Mouse (Mus musculus) adrenal gland, postnatal 4 days (tissue): ENCODE results near the gene Spg7. TPM values are rescaled to one million over a fixed set of nuclear protein-coding genes. Genes with fewer than 3 reads are reported as not detected.

Experiments
- DNase-seq, 2 experiments: peaks; one replicate each; pipeline ENCODE4 v3.0.0; 2021 to 2022; ENCODE audit warnings: low spot score in 2 of 2, mixed read lengths in 2 of 2
- microRNA-seq: library from miRNA; unstranded; fragments of <30 nt; microRNA quantifications from one replicate; pipeline ENCODE4 v1.2.0, GENCODE M21; 2021
- total RNA-seq, 2 experiments: library from RNA; stranded (reverse); gene quantifications; 2 replicates each; pipeline ENCODE4 v1.2.3; 2021

Gene Spg7
- total RNA-seq, 2 experiments from 2014 or later: 67.6 to 72.6 TPM

- no peak for DNase-seq
Observed at GRCm38 (mm10) chr8:123126193-123126816, 63.6 kb downstream of the Spg7 start.

DNA sequence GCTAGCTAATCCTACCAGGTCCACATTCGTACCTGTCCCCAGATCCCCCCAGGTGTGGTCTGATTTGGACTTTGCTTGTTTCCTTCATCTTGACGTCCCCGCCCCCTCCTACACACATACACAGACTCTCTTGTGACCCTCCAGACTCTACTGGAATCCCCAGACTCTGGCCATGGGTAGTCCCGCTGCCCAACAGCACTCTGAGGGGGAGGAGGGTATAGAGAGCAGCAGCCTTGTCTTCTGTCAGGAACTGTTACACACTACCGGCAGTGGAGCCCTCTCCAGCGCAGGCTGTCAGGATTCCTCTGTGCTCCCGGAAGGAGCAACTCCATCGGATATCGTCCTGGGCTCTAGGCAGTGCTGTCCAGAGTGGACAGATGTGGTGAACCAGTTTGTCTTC is 68.3 kb downstream of the Spg7 start:
- no peak for DNase-seq

- DNase-seq: no peak
Observed at GRCm38 (mm10) chr8:123132953-123133352, 70.2 kb downstream of the Spg7 start.

DNA sequence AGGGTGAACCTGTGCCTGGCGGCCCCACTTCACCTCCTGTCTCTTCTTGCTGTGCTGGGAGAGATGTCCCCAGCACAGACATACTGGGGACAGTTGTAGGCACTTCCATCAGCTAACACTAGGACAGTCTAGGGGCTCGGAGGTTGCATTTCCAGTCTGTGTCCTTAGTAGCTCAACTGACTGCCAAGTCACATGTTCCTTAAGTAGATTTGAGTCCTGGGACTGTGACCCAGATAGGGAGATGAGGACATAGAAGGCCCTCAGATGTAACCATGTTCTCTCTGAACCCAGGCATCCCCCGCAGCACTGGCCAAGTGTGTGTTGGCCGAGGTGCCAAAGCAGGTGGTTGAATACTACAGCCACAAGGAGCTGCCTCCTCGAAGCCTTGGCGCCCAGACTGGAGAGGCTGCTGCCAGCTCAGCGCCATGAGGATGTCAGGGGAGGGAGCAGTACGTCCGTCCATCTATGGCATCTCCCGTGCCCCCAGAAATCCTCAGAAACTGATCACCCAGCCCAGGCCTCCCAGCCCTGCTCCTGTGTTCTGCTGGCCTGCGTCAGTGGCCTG is 71.5 kb downstream of the Spg7 start:
- no peak for DNase-seq

DNA sequence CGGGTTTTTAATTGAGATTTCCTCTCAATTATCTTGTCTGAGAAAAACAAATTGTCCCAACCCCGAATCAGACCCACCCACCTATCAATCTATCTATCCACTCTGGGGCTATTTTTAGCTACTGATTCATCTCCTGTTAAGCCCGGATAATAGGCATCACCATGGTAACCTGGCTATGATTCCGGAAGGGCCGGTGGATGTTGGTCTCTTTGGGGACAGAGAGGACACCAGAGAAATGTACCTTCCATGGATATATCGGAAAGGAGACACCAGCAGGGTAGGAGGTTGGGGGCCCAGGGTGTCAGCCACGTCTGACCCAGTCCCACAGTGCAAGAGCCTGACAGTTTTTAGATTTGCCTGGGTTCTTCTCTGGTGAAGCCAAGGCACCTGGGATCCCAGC is 72.7 kb downstream of the Spg7 start:
- no peak for DNase-seq

DNA sequence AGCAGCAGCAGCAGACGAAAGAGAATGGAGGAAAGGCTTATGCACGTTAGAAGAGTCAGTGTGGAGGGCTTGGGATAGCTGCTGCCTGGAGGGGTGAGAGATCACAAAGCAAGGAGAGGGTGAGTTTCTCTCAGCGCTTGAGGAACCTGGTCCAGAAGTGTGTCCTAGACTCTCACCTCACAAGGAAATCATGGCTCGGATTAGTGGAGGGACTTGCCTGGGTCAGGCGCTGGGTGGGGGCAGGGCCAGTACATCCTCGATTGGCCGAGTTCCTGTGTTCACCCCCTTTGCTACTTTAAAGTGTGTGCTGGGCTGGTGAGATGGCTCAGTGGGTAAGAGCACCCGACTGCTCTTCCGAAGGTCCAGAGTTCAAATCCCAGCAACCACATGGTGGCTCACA is 73.1 kb downstream of the Spg7 start:
- no peak for DNase-seq

GRCm38 (mm10) chr8:123136287-123136686 is 73.5 kb downstream of the Spg7 start:
- DNase-seq: no peak

DNA sequence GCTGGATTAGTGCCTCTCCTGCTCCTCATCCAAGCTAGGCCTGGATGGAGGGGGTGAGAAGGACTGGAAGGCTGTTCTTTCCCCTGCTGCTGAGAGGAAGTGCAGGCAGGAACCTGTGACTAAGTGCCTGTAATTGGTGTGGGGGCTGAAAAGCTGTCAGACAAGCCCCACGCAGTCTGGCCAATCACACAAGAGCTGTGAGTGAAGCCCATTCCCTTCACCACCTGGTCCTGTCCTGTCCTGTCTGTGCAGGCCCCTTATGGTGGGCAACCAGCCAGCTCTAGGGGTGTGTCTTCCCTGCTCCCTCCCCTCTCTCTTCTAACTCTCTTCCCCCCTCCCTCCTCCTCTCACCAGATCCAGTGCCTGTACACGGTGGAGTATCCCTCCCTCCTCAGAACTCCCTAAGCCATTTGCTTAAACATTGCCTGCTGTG is 74.9 kb downstream of the Spg7 start:
- DNase-seq: no peak

DNA sequence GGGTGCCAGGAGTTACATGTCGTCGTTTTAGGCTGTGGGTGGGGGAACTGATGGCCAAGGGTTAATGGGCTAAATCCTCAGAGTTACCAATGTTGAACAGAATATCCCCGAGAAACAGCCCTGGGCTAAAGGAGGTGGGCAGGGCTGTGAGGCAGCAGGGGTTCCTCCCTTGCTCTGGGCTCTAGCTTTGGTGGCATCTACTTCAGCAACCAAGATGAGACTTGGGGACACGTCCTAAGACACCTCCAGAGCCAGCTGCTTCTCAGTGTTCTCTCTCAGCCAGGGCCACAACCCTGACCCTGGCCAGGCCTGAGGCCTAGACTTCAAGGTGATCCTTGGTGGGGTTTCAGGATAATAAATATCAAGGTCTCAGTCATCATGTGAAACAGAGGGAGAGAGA is 76.0 kb downstream of the Spg7 start:
- DNase-seq: no peak

DNA sequence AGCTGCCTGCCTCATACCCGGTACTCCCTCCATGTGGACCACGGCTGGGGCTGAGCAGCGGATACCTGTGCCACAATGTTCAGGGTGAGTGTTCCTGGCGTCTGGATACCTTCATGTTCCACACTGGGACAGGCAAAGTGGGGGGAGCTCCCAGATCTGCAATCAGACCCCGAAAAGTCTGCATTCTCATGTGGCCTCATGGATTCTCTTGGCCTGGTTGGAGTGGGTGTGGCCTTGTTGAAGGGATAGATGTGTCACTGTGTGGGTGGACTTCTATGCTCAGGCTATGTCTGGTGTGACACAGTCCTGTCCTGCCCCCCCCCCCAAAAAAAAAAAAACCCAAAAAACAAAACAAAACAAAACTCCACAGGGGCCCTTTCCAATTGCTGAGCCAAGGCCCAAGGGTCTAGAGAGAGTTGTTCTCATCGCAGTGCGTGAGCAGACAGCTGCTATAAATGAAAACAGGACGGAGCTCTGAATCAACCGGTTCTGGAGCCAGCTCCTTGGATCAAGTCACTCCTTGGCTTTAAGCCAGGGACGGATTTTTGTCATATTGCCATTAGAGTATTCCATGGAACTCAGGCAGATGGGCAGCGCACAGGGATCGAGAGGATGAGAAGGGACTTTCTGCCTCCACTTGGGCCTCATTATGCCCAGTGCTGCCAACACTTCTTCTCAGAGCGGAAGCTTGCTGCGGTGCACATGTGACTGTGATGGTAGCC is 79.2 kb downstream of the Spg7 start:
- peak in 1 of 2 experiments; percentile 60 for DNase-seq

DNA sequence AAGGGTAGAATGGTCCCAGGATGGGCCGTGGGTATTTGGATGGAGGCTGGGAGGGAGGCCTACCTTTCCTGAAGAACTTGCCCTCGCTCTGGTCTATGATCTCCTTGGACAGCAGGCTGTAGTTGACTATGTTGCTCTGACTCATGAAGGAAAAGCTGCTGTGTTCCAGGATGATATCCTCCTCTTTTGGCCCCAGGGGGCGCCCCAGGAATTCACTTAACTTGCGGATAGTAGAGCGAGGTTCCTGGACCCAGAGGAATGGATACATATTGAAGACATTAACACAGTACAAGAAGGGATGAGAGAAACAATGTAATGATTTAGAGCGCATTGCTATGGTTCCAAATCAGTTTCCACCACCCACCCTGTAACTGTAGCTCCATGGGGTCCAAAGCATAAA is 82.5 kb downstream of the Spg7 start:
- no peak for DNase-seq

- no peak for DNase-seq
Observed at GRCm38 (mm10) chr8:123146390-123146789, 83.6 kb downstream of the Spg7 start.

Small RNA genes lying within 50 kb of the gene (microRNA-seq; reads per million reads assigned to microRNA genes)
- not detected for gene Mir7079
- 1.3 reads per million for gene Mir7080

Other genes with a start within 250 kb of the Spg7 start
- 1 to 10 TPM in 1 of 2 experiments, under 1 TPM in 1; 0.62 to 1.8 TPM for gene Cdh15, start 215.0 kb upstream of the Spg7 start, total RNA-seq
- gene Ankrd11, start 20.7 kb upstream of the Spg7 start, total RNA-seq: 100 to 1,000 TPM; 132 TPM
- 100 to 1,000 TPM; 895 to 902 TPM for gene Rpl13, start 39.4 kb downstream of the Spg7 start, total RNA-seq
- gene Cpne7, start 54.4 kb downstream of the Spg7 start, total RNA-seq: 1 to 10 TPM; 6.3 to 7.3 TPM
- 10 to 100 TPM; 14.6 to 16.6 TPM for gene Sult5a1, start 95.4 kb downstream of the Spg7 start, total RNA-seq
- 10 to 100 TPM; 16.8 to 29.2 TPM for gene Dpep1, start 123.3 kb downstream of the Spg7 start, total RNA-seq
- 100 to 1,000 TPM in 1 of 2 experiments, 10 to 100 TPM in 1; 97.3 to 105 TPM for gene Chmp1a, start 149.8 kb downstream of the Spg7 start, total RNA-seq
- gene Spata33, start 149.9 kb downstream of the Spg7 start, total RNA-seq: 1 to 10 TPM; 4.0 to 4.5 TPM
- gene Cdk10, start 161.9 kb downstream of the Spg7 start, total RNA-seq: 10 to 100 TPM; 79.6 to 82.6 TPM
- 10 to 100 TPM; 11.6 to 11.9 TPM for gene Spata2l, start 173.3 kb downstream of the Spg7 start, total RNA-seq
- 10 to 100 TPM; 28.3 to 30.1 TPM for gene Zfp276, start 191.3 kb downstream of the Spg7 start, total RNA-seq
- gene Vps9d1, start 191.4 kb downstream of the Spg7 start, total RNA-seq: 10 to 100 TPM; 33.8 to 46.6 TPM